Mouse (Mus musculus): ENCODE data around the gene Usp21. TPM values are rescaled to one million over a fixed set of nuclear protein-coding genes. Genes with fewer than 3 reads are reported as not detected.

Usp21 gene
- polyA plus RNA-seq, 2 experiments: 81.2 to 104 TPM

GRCm38 (mm10) chr1:171265971-171266744 lies 21.6 kb downstream of the Usp21 start:
- H3K9me3 ChIP-seq (ENCODE audit: control insufficient read depth, low read length): no peaks in the 10 kb centered on the region
- no peak for ATAC-seq (ENCODE audit: low FRiP score, low read depth)
- H3K4me2 ChIP-seq (replicated peaks; ENCODE audit: low read depth, low read length, severe bottlenecking): no peak overlapping the region
- peaks cover 27% of the 10 kb centered on the region for H3K4me1 ChIP-seq (ENCODE audit: control insufficient read depth, insufficient read depth, low read length)
- H3K4me3 ChIP-seq (replicated peaks; ENCODE audit: low read length): no peak overlapping the region
- TF ChIP-seq POLR2A (IDR thresholded peaks at IDR 0.05; ENCODE audit: borderline replicate concordance, extremely low read depth, insufficient read depth, insufficient read length): no peak
- no peaks in the 10 kb centered on the region for H3K27me3 ChIP-seq (ENCODE audit: control insufficient read depth, insufficient read depth, low read length)
- DNase-seq (ENCODE audit: low spot score): no peak
- H3K27ac ChIP-seq (replicated peaks; ENCODE audit: low read depth, low read length): no peak overlapping the region
- H3K36me3 ChIP-seq (ENCODE audit: control insufficient read depth, insufficient read depth, low read length): no peaks in the 10 kb centered on the region
- WGBS: 67% methylated on average over 4 of the region's 4 CpGs
- H3K9ac ChIP-seq (ENCODE audit: low read depth, low read length, severe bottlenecking): no peak overlapping the region

DNA sequence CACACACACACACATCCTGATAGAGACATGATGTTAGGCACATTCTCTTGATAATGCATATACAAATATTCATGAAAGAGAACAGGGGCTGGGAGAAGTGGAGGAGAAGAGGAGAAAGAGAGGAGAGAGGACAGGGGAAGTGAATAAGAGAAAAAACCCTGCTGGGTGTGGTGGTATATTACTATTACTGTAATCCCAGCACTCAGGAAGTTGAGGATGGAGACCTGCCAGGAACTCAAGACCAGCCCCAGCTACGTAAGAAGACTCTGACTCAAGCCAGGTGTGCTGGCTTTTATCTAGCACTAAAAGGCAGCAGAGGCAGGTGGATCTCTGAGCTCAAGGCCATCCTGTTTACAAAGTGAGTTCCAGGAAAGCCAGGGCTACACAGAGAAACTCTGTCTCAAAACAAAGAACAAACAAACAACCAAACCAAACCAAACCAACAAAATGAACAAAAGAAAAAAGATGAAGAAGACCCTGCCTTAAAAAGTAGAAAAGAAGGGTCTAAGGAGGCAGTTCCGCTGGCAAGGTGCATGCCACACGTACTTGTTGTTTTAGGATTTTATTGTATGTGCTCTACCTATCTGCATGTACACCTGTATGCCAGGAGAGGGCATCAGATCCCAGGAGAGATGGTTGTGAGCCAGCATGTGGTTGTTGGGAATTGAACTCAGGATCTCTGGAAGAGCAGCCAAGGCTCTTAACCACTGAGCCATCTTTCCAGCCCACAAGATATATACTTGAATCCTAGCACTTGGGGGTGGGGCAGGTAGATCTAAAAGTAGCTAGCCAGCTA lies 23.9 kb downstream of the Usp21 start:
- Histone ChIP-seq H3K4me3 (replicated peaks; ENCODE audit: low read length) (no peak overlapping the region), H3K4me1 (ENCODE audit: control insufficient read depth, insufficient read depth, low read length) (peaks cover 17% of the 10 kb centered on the region), H3K27me3 (ENCODE audit: control insufficient read depth, insufficient read depth, low read length) (no peaks in the 10 kb centered on the region), H3K27ac (replicated peaks; ENCODE audit: low read depth, low read length) (peak overlapping the region; percentile 52), H3K9me3 (ENCODE audit: control insufficient read depth, low read length) (no peaks in the 10 kb centered on the region), H3K4me2 (replicated peaks; ENCODE audit: low read depth, low read length, severe bottlenecking) (peak overlapping the region; percentile 49), H3K9ac (ENCODE audit: low read depth, low read length, severe bottlenecking) (no peak overlapping the region), H3K36me3 (ENCODE audit: control insufficient read depth, insufficient read depth, low read length) (peaks cover 11% of the 10 kb centered on the region)
- peak; percentile 51 for DNase-seq (ENCODE audit: low spot score)
- no peak for TF ChIP-seq POLR2A (IDR thresholded peaks at IDR 0.05; ENCODE audit: borderline replicate concordance, extremely low read depth, insufficient read depth, insufficient read length)
- ATAC-seq (ENCODE audit: low FRiP score, low read depth): no peak
- 73% methylated on average over 3 of the region's 3 CpGs for WGBS

- DNase-seq (ENCODE audit: low spot score): peak; percentile 89
- Histone ChIP-seq H3K9me3 (ENCODE audit: control insufficient read depth, low read length) (no peaks in the 10 kb centered on the region), H3K4me2 (replicated peaks; ENCODE audit: low read depth, low read length, severe bottlenecking) (peak overlapping the region; percentile 49), H3K4me1 (ENCODE audit: control insufficient read depth, insufficient read depth, low read length) (peaks cover 17% of the 10 kb centered on the region), H3K27ac (replicated peaks; ENCODE audit: low read depth, low read length) (peak overlapping the region; percentile 52), H3K4me3 (replicated peaks; ENCODE audit: low read length) (no peak overlapping the region; the same call in 1 of the 2 replicates), H3K27me3 (ENCODE audit: control insufficient read depth, insufficient read depth, low read length) (no peaks in the 10 kb centered on the region), H3K9ac (ENCODE audit: low read depth, low read length, severe bottlenecking) (peak overlapping the region; percentile 41; the same call in 1 of the 2 replicates), H3K36me3 (ENCODE audit: control insufficient read depth, insufficient read depth, low read length) (peaks cover 15% of the 10 kb centered on the region)
- whole genome bisulfite sequencing: 0% methylated on average over 2 of the region's 2 CpGs
- TF ChIP-seq POLR2A (IDR thresholded peaks at IDR 0.05; ENCODE audit: borderline replicate concordance, extremely low read depth, insufficient read depth, insufficient read length): no peak
- peak; percentile 92 for ATAC-seq (ENCODE audit: low FRiP score, low read depth)
These were observed 24.6 kb downstream of the Usp21 start for GRCm38 (mm10) chr1:171263185-171263611.

DNA sequence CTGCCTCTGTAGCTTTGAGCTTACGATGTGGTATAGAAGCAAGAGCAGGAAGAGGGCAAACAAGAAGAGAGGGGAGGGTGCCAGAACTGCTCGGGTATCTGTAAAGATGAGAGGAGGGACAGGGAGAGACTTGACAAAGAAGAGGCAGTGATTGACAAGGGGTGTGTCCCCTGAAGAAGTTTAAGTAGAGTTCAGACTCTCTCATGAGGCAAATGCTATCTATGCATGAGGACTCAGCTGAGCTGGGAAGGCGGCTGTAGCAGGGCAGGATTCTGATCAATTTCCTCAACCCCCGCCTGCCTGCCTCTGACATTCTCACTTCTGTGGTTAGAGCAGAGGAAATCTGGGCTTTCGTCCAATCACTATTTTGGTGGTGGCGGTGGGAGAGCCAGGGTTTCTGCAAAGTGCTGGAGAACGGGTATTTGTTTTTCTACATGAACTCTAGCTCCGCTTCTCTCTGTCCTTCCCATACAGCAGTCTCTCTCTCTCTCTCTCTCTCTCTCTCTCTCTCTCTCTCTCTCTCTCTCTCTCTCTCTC lies 25.1 kb downstream of the Usp21 start:
- DNase-seq (ENCODE audit: low spot score) (peak; percentile 95), ATAC-seq (ENCODE audit: low FRiP score, low read depth) (peak; percentile 84)
- peaks cover 17% of the 10 kb centered on the region for H3K4me1 ChIP-seq (ENCODE audit: control insufficient read depth, insufficient read depth, low read length)
- H3K4me3 ChIP-seq (replicated peaks; ENCODE audit: low read length): peak overlapping the region; percentile 22
- H3K27ac ChIP-seq (replicated peaks; ENCODE audit: low read depth, low read length): peak overlapping the region; percentile 86
- H3K9ac ChIP-seq (ENCODE audit: low read depth, low read length, severe bottlenecking): peak overlapping the region; percentile 41
- H3K36me3 ChIP-seq (ENCODE audit: control insufficient read depth, insufficient read depth, low read length): peaks cover 19% of the 10 kb centered on the region
- H3K27me3 ChIP-seq (ENCODE audit: control insufficient read depth, insufficient read depth, low read length): no peaks in the 10 kb centered on the region
- H3K4me2 ChIP-seq (replicated peaks; ENCODE audit: low read depth, low read length, severe bottlenecking): peak overlapping the region; percentile 49
- no peak for TF ChIP-seq POLR2A (IDR thresholded peaks at IDR 0.05; ENCODE audit: borderline replicate concordance, extremely low read depth, insufficient read depth, insufficient read length)
- no peaks in the 10 kb centered on the region for H3K9me3 ChIP-seq (ENCODE audit: control insufficient read depth, low read length)
- 3% methylated on average over 7 of the region's 8 CpGs for WGBS

GRCm38 (mm10) chr1:171260316-171260715 lies 27.5 kb downstream of the Usp21 start:
- Histone ChIP-seq H3K9ac (ENCODE audit: low read depth, low read length, severe bottlenecking) (no peak overlapping the region), H3K4me1 (ENCODE audit: control insufficient read depth, insufficient read depth, low read length) (peaks cover 17% of the 10 kb centered on the region), H3K4me2 (replicated peaks; ENCODE audit: low read depth, low read length, severe bottlenecking) (no peak overlapping the region), H3K9me3 (ENCODE audit: control insufficient read depth, low read length) (no peaks in the 10 kb centered on the region), H3K36me3 (ENCODE audit: control insufficient read depth, insufficient read depth, low read length) (peaks cover 36% of the 10 kb centered on the region), H3K27ac (replicated peaks; ENCODE audit: low read depth, low read length) (no peak overlapping the region), H3K27me3 (ENCODE audit: control insufficient read depth, insufficient read depth, low read length) (no peaks in the 10 kb centered on the region), H3K4me3 (replicated peaks; ENCODE audit: low read length) (no peak overlapping the region)
- no peak for ATAC-seq (ENCODE audit: low FRiP score, low read depth)
- TF ChIP-seq POLR2A (IDR thresholded peaks at IDR 0.05; ENCODE audit: borderline replicate concordance, extremely low read depth, insufficient read depth, insufficient read length): no peak
- 71% methylated on average over 3 of the region's 3 CpGs for WGBS
- no peak for DNase-seq (ENCODE audit: low spot score)

Data from limb, embryonic 14.5 days (tissue).